Mouse (Mus musculus) B cell, adult (primary cell): Measurements from ENCODE around the gene Sbk3. TPM values are rescaled to one million over a fixed set of nuclear protein-coding genes. Genes with fewer than 3 reads are reported as not detected.

Experiments
- total RNA-seq: library from RNA; stranded (reverse); gene quantifications from 4 replicates; pipeline ENCODE4 v1.2.4, GENCODE M21; 2023; ENCODE audit not compliant: inconsistent age

Sbk3 gene
- 0.29 TPM in 1 of 4 replicates, not detected in the others for total RNA-seq

GRCm38 (mm10) chr7:4971068-4971467 is at the start of gene Sbk3:
Gene Sbk3, minus strand, starts transcription at chr7:4971168.

GRCm38 (mm10) chr7:5020000-5020681 is 49.2 kb upstream of the Sbk3 start, which contains the start of the genes Zfp865 and Ccdc106:
Gene Zfp865, plus strand, starts transcription at chr7:5020376.
Gene Ccdc106, plus strand, starts transcription at chr7:5020553.

GRCm38 (mm10) chr7:5015118-5016001 is 44.4 kb upstream of the Sbk3 start, which contains the start of gene Gm44973:
Gene Gm44973, plus strand, starts transcription at chr7:5015496.

GRCm38 (mm10) chr7:5014251-5015117 is 43.5 kb upstream of the Sbk3 start, which contains the start of the genes Zfp524 and Fiz1:
Gene Zfp524, plus strand, starts transcription at chr7:5014415.
Gene Fiz1, minus strand, starts transcription at chr7:5014697.

GRCm38 (mm10) chr7:4996003-4996895 is 25.3 kb upstream of the Sbk3 start, which contains the start of gene Zfp579:
Gene Zfp579, minus strand, starts transcription at chr7:4996158.

GRCm38 (mm10) chr7:4964272-4964671 is 6.7 kb downstream of the Sbk3 start, which contains the start of gene Sbk2:
Gene Sbk2, minus strand, starts transcription at chr7:4964406.

GRCm38 (mm10) chr7:4925441-4926381 is 45.3 kb downstream of the Sbk3 start, which contains the start of gene Ssc5d:
Gene Ssc5d, plus strand, starts transcription at chr7:4925785.

GRCm38 (mm10) chr7:4921824-4922482 is 49.0 kb downstream of the Sbk3 start, which contains the start of gene Nat14:
Gene Nat14, plus strand, starts transcription at chr7:4922028.

Other genes starting within 250 kb of the Sbk3 start
- gene Tmem150b, start 245.9 kb downstream of the Sbk3 start, total RNA-seq, result 2.0 to 4.0 TPM (median 3.1 TPM) in 4 replicates
- gene Kmt5c, start 231.1 kb downstream of the Sbk3 start, total RNA-seq, result 88.8 to 99.7 TPM (median 92.1 TPM) in 4 replicates
- 2.3 to 5.0 TPM (median 4.1 TPM) in 4 replicates for gene Cox6b2, start 218.1 kb downstream of the Sbk3 start, total RNA-seq
- gene Fam71e2, start 199.9 kb downstream of the Sbk3 start, total RNA-seq, result not detected in 4 replicates
- gene Il11, start 188.3 kb downstream of the Sbk3 start, total RNA-seq, result not detected in 4 replicates
- not detected in 4 replicates for gene Tmem190, start 188.2 kb downstream of the Sbk3 start, total RNA-seq
- 2.0 to 2.9 TPM (median 2.4 TPM) in 4 replicates for gene Tmem238, start 181.5 kb downstream of the Sbk3 start, total RNA-seq
- 1,659 to 1,852 TPM (median 1,727 TPM) in 4 replicates for gene Rpl28, start 178.3 kb downstream of the Sbk3 start, total RNA-seq
- gene Ube2s, start 158.6 kb downstream of the Sbk3 start, total RNA-seq, result 137 to 170 TPM (median 148 TPM) in 4 replicates
- gene Shisa7, start 126.5 kb downstream of the Sbk3 start, total RNA-seq, result 0.39 to 1.9 TPM (median 0.72 TPM) in 4 replicates
- gene Isoc2b, start 100.9 kb downstream of the Sbk3 start, total RNA-seq, result 6.1 to 12.0 TPM (median 7.0 TPM) in 4 replicates
- gene Isoc2a, start 94.0 kb downstream of the Sbk3 start, total RNA-seq, result 10.5 to 13.7 TPM (median 12.2 TPM) in 4 replicates
- not detected in 4 replicates for gene Gm36210, start 64.7 kb downstream of the Sbk3 start, total RNA-seq
- 36.5 to 39.0 TPM (median 38.7 TPM) in 4 replicates for gene Zfp628, start 56.0 kb downstream of the Sbk3 start, total RNA-seq
- 8.3 to 9.7 TPM (median 9.1 TPM) in 4 replicates for gene Nat14, start 49.1 kb downstream of the Sbk3 start, total RNA-seq
- 0.19 to 0.39 TPM (median 0.34 TPM) in 4 replicates for gene Ssc5d, start 45.4 kb downstream of the Sbk3 start, total RNA-seq
- 0.35 to 1.0 TPM in 2 of 4 replicates, not detected in the others for gene Sbk2, start 6.8 kb downstream of the Sbk3 start, total RNA-seq
- gene Zfp579, start 25.0 kb upstream of the Sbk3 start, total RNA-seq, result 11.6 to 24.7 TPM (median 17.1 TPM) in 4 replicates
- 8.6 to 10.0 TPM (median 9.5 TPM) in 4 replicates for gene Zfp524, start 43.2 kb upstream of the Sbk3 start, total RNA-seq
- 54.1 to 62.6 TPM (median 56.9 TPM) in 4 replicates for gene Fiz1, start 43.5 kb upstream of the Sbk3 start, total RNA-seq
- not detected in 4 replicates for gene Gm44973, start 44.3 kb upstream of the Sbk3 start, total RNA-seq
- 42.2 to 48.1 TPM (median 47.2 TPM) in 4 replicates for gene Zfp865, start 49.2 kb upstream of the Sbk3 start, total RNA-seq
- not detected in 4 replicates for gene Ccdc106, start 49.4 kb upstream of the Sbk3 start, total RNA-seq
- gene 4632433K11Rik, start 63.0 kb upstream of the Sbk3 start, total RNA-seq, result not detected in 4 replicates
- gene Zfp784, start 67.3 kb upstream of the Sbk3 start, total RNA-seq, result 6.6 to 10.3 TPM (median 8.7 TPM) in 4 replicates
- gene Zfp580, start 80.4 kb upstream of the Sbk3 start, total RNA-seq, result 1.9 to 4.5 TPM (median 3.5 TPM) in 4 replicates
- gene U2af2, start 91.0 kb upstream of the Sbk3 start, total RNA-seq, result 502 to 531 TPM (median 512 TPM) in 4 replicates
- 203 to 221 TPM (median 219 TPM) in 4 replicates for gene Epn1, start 109.1 kb upstream of the Sbk3 start, total RNA-seq
- not detected in 4 replicates for gene Rfpl4, start 145.8 kb upstream of the Sbk3 start, total RNA-seq
- gene Rasl2-9, start 154.8 kb upstream of the Sbk3 start, total RNA-seq, result 0.51 to 1.2 TPM (median 1.0 TPM) in 3 of 4 replicates, not detected in the other
- not detected in 4 replicates for gene Vmn1r55, start 178.5 kb upstream of the Sbk3 start, total RNA-seq
- not detected in 4 replicates for gene Vmn1r56, start 225.6 kb upstream of the Sbk3 start, total RNA-seq
- not detected in 4 replicates for gene Vmn1r57, start 247.3 kb upstream of the Sbk3 start, total RNA-seq